Mouse (Mus musculus) right cerebral cortex, postnatal 36 days (tissue): Measurements from ENCODE around the gene Ankrd13a.

Experiments used
- DNase-seq, 2 experiments: peaks; one replicate each; pipeline ENCODE4 v3.0.0; 2022; ENCODE audit warnings: low spot score in 2 of 2, mixed read lengths in 1 of 2

Ankrd13a gene

DNA sequence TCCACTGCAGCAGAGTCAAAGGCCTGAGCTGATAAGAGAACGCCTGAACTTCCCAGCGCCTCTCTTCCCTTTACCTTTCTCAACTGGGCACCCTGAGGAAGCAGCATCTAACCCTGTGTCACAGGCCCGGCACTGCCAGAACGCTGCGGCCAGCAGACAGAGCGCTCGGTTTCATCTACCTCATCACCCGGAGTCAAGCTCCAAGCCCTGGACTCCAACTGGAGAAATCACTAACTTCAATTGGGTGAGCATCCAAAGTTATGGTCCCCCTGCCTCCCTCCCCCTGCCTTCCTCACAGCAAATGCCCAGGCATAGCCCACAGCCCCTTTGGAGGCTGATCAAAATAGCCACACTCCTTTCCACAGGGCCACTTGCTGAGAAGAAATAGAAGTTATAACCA lies 7.8 kb upstream of the Ankrd13a start:
- DNase-seq = no peak

- no peak for DNase-seq
These were observed 7.3 kb upstream of the Ankrd13a start for GRCm38 (mm10) chr5:114767185-114767584.

GRCm38 (mm10) chr5:114769786-114770185 lies 4.7 kb upstream of the Ankrd13a start:
- DNase-seq = no peak

- no peak for DNase-seq
These were observed 2.7 kb upstream of the Ankrd13a start for GRCm38 (mm10) chr5:114771796-114772195.

DNA sequence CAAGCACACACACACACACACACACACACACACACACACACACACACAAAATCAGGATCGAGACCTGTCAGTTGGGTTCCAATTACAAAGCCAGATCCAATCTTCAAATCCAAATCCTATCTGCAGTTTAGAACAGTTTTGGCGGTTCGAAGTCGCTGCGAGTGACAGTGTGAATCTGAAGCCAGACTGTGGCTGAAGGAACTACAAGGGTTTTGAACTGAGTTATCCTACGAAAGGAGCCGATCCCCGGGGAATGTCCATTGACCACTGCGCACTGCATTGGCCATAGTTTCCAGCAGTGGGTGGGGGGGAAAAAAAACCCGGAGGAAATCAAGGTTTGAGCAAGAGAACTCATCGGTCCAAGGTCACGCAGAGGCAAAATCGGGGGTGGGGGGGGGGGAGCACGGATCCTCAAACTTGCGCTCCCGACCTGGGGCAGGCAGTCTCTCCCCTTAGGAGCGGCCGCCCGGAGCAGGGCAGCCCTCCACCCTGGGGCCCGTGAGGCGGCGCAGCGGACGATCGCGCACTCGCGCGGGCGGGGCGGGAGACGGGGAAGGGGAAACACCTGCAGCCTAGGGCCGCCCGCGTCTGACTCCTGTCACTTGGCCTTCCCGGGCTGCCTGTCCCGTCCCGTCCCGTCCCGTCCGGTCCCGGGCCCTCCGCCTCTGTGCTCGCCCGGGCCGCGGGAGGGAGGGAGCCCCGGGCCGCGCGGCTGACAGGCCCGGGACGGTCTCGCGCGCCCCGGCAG lies 1.8 kb upstream of the Ankrd13a start:
- DNase-seq = no peak

DNA sequence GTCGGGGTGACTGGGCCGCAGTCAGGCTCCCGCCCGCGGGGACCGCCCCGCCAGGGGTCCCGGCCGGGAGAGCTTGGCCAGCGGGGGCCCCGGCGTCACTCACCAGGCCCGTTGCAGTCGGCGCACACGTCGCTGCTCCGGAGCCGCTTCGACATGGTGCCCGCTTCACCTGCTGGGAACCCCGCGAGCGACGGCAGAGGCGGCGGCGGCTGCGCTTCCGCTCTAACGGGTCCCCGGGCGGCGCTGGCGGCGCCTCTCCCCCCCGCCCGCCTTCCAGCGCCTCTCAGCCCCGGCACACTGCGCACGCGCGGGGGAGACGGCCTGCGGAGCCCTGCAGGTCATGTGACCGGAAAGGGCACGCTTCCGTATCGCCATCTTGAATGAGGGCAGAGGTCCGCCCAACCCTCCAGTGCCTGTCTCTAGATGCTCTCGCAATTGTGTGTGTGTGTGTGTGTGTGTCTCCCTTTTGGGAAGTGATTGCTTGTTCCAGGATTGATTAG lies 1.2 kb upstream of the Ankrd13a start:
- DNase-seq = peak; percentile 94 to 95

GRCm38 (mm10) chr5:114773780-114774179 lies 697 bp upstream of the Ankrd13a start:
- DNase-seq = no peak

- no peak for DNase-seq
These were observed 841 bp downstream of the Ankrd13a start, which contains the start of gene Git2 for GRCm38 (mm10) chr5:114775056-114775979. Gene Git2, minus strand, starts transcription at chr5:114775517.

DNA sequence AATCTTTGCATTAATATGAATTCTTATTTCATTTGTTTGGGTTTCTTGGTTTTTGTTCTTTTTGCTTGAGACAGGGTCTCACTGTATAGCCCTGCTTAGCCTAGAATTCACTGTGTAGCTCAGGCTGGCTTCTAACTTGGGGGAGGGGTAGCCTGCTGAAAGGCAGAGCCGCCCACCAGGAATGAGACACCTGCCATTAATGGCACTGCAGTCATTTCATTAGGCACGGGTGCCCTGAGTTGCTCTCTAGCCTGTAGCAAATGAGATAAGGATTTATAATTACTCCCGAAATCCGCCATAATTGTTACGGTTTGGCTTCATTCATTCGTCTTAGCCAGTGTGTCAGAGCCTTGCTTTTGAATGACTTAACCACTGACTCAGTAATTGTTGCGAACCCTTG lies 1.7 kb downstream of the Ankrd13a start:
- DNase-seq = no peak

- DNase-seq = no peak
These were observed 5.5 kb downstream of the Ankrd13a start for GRCm38 (mm10) chr5:114779956-114780489.

DNA sequence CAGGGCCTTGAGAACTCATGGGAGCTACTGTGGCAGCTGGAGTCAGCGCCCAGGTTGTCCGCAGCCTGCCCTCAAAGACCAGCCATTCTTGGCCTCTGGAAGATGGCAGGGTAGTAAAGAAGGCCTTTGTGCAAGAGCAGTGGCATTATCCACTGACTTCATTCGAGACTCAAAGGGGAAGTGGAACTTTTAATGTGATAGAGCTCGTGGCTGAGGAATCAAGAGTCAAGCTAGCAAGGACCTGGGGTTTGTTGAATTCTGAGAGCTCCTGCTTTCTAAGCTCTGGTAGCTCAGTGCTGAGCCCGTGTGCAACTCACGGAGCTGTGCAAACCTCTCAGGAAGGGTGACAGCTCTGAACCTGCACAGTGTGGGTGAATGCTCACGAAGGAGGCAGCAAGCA lies 6.4 kb downstream of the Ankrd13a start:
- no peak for DNase-seq

DNA sequence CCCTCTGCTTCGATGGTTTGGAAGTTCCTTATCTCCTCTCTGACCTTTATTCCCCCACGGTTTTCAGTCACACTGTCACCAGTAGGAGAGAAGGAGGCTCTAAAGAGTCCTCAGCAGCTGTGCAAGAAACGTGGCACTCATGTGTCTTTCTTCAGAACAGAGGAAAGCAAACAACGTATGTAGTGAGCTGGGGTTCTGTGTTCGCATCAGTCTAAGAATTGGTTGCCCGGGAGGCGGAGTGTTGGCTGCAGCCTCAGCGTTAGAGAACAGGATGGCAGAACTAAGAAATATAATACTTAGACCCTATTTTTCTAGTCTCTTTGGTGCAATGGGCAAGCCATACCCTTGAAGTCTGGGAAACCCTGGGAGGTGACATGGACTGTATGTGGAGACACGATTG lies 8.5 kb downstream of the Ankrd13a start:
- no peak for DNase-seq

DNA sequence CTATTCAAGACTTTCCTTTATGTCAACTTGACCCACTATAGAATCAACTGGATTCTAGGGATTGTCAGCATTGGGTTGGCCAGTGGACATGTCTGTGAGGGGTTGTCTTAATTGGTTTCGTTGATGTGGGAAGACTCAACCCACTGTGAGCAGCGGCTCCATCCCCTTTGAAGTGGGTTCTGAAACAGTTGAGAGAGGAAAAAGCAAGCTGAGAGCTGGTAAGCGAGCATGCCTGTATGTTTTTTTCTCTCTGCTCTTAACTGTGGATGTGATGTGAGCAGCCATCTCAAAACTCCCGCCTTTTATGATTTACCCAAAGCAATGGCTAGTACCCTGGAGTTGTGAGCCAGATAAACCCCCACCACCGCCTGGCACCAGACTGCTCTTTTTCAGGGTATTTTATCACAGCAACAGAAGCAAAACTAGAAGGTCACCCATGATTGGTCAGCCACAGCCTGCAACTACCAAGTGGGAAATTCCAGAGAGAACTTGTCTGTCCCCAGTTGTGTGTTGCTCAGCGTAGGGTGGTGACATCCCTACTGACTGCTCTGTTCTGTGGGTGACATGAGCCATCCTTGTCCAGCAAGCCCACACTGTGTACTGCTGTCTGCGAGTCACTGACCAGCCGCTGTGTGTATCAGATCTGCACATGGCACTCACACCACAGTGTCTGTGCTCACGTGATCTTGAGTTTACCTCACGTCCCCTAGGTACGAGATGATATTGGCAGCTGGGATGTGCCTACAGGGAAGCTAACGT lies 9.1 kb downstream of the Ankrd13a start:
- no peak for DNase-seq

- no peak for DNase-seq
These were observed 10.2 kb downstream of the Ankrd13a start for GRCm38 (mm10) chr5:114784622-114785165.

- DNase-seq = no peak
These were observed 10.7 kb downstream of the Ankrd13a start for GRCm38 (mm10) chr5:114785196-114785595.

- no peak for DNase-seq
These were observed 18.8 kb downstream of the Ankrd13a start for GRCm38 (mm10) chr5:114793317-114793716.

GRCm38 (mm10) chr5:114794609-114795008 lies 20.1 kb downstream of the Ankrd13a start:
- DNase-seq = no peak

DNA sequence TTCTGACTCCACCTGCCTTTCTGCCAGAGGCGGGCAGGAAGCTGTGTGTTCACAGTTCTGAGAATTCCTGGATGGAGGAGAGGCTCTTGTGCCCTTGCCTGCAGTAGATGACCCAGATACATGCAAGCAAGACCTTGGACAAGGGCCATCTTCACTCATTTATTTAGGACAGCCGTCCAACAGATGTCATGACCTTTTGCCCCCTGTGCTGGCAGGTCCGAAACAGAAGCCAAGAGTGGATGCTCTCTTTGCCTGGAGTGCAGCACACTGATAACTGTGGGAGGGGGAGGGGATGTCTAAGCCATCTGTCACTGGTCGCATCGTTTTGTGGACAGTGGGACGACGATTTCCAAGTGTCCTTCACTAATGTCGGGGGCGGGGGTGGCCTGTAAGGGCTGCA lies 20.8 kb downstream of the Ankrd13a start:
- no peak for DNase-seq

GRCm38 (mm10) chr5:114795653-114796052 lies 21.2 kb downstream of the Ankrd13a start:
- no peak for DNase-seq

- DNase-seq = no peak
These were observed 22.0 kb downstream of the Ankrd13a start for GRCm38 (mm10) chr5:114796299-114797012.

DNA sequence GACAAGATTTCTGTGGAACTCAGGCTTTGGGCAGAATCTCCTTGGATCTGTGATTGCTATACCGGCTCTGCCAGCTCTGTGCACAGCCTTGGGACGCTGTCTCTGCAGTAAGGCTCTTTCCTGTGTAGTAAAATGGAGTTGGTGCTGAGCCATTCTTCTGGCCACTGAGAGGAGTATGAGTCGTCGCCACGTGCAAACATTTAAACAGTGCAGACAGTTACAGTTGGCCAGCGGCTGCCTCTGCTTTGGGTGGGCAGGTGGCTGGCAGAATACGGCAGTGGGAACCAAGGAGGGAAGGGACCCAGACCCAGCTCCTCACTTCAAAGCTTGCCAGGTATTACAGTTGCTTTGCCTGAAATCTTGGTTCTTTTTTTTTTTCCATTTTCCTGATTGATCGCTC lies 22.8 kb downstream of the Ankrd13a start:
- no peak for DNase-seq
